Mouse (Mus musculus) liver, embryonic 14.5 days (tissue): ENCODE measurements around the gene Clcn6. TPM values are rescaled to one million over a fixed set of nuclear protein-coding genes. Genes with fewer than 3 reads are reported as not detected.

Source experiments
- ATAC-seq: fragments of 200-750 bp; cut with Nextera tagmentation; 2 replicates; pipeline ENCODE4 v1.8.0; 2017; ENCODE audit warnings: moderate number of reproducible peaks, mild to moderate bottlenecking, moderate library complexity; ENCODE audit not compliant: insufficient read depth
- DNase-seq, 3 experiments: peaks; one replicate each; pipeline ENCODE4 v3.0.0-alpha.2; 2012 to 2013; ENCODE audit warnings: low read depth in 3 of 3, low spot score in 3 of 3
- H3K27ac ChIP-seq: fragments of 300-500 bp; sonication (generic); 2 replicates; pipeline ENCODE4 v1.5.1; 2014; ENCODE audit warnings: moderate library complexity, mild to moderate bottlenecking, control low read depth, inconsistent platforms
- H3K27me3 ChIP-seq: fragments of 300-500 bp; sonication (generic); 2 replicates; pipeline ENCODE4 v1.6.1; 2014; ENCODE audit warnings: mild to moderate bottlenecking, low read length, moderate library complexity; ENCODE audit not compliant: control insufficient read depth, insufficient read depth
- H3K36me3 ChIP-seq: fragments of 300-500 bp; sonication (generic); replicated peaks from 2 replicates; pipeline ENCODE4 v1.6.1; 2014; ENCODE audit warnings: low read depth; ENCODE audit not compliant: control insufficient read depth, insufficient read depth
- H3K4me1 ChIP-seq, 2 experiments: fragments of 200-500 bp in 1 of 2; fragments of 300-500 bp in 1 of 2; sonication (generic) in 1 of 2; replicated peaks; 2 replicates each; pipeline ENCODE4 v1.6.1; 2012 to 2014; ENCODE audit warnings: antibody characterized with exemption in 1 of 2, inconsistent platforms in 1 of 2, low read length in 1 of 2; ENCODE audit not compliant: control insufficient read depth in 2 of 2, insufficient read depth in 2 of 2
- H3K4me2 ChIP-seq: fragments of 300-500 bp; sonication (generic); 2 replicates; pipeline ENCODE4 v1.6.1; 2014; ENCODE audit warnings: low read depth, mild to moderate bottlenecking, control low read depth, moderate library complexity
- H3K4me3 ChIP-seq, 2 experiments: fragments of 200-500 bp in 1 of 2; fragments of 300-500 bp in 1 of 2; sonication (generic) in 1 of 2; 2 replicates each; pipeline ENCODE4 v1.5.1; 2012 to 2014; ENCODE audit warnings: low read depth in 2 of 2, low read length in 2 of 2, mild to moderate bottlenecking in 2 of 2, control low read depth in 1 of 2, inconsistent platforms in 1 of 2, moderate library complexity in 1 of 2; ENCODE audit not compliant: insufficient read depth in 1 of 2
- H3K9ac ChIP-seq: fragments of 300-500 bp; sonication (generic); replicated peaks from 2 replicates; pipeline ENCODE4 v1.6.1; 2014; ENCODE audit warnings: mild to moderate bottlenecking, control low read depth, moderate library complexity
- H3K9me3 ChIP-seq: fragments of 300-500 bp; sonication (generic); 2 replicates; pipeline ENCODE4 v1.6.1; 2016; ENCODE audit warnings: low read length, mixed read lengths; ENCODE audit not compliant: control insufficient read depth
- CTCF ChIP-seq: IDR thresholded peaks from 2 replicates; pipeline ENCODE4 v1.5.1; 2016; ENCODE audit warnings: antibody characterized with exemption, low read depth, control low read depth
- EP300 ChIP-seq: IDR thresholded peaks from 2 replicates; pipeline ENCODE4 v1.6.1; 2016; ENCODE audit warnings: antibody characterized with exemption, low read depth
- WGBS: fragments of 180-500 bp; shearing (Covaris S2); extraction: QIAGEN DNeasy Blood & Tissue Kit; methylation state at CpG from one replicate; pipeline ENCODE4 v1.1.7; 2014; ENCODE audit not compliant: insufficient replicate concordance; 5-methylcytosine and 5-hydroxymethylcytosine counted together
- polyA plus RNA-seq, 2 experiments: library from polyadenylated mRNA; depleted of rRNA in 1 of 2; stranded (reverse) in 1 of 2; unstranded in 1 of 2; fragments of >200 nt; fragmentation: Nextera tagmentation in 1 of 2; extraction: Ambion mirVana in 1 of 2; gene quantifications; 2 replicates each; pipeline versions ENCODE4 v1.2.1 to v1.2.3; 2012 to 2014

The Clcn6 gene
- polyA plus RNA-seq, 2 experiments, result 0.66 to 2.4 TPM

DNA sequence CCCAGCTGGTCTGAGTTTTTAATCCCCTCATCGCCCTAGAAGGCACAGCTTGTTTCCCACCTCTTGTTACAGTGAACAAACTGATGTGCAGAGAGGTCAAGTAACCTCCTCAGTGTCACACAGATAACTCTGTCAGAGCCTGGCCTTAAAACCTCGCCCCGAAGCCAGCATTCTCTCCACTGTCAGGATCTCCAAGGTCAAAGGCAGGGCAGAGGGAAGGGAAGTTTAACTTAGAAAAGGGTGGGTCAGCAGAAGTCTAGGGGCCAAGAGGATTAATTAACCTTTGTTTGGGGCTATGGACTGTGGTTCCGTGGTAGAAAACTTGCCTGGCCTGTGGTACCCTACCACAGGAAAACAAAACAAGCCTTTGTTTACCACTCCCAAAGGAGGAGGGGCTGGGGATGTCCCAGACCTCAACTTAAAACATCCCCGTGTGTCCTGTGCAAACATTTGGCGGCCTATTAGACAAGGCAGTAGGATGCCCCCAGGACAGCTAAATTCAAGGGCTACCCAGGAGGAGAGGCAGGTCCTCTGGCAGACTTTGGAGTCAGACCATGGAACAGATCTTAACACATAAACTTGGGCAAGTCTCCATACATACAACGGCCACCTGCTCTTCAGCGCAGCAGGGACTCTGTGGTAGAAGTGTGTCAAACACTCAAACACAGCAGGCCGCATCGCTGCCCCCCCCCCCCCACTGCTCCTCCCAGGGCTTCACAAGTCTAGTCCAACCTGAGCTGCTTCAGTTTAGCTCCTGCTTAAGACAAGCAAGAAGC is 46.7 kb upstream of the Clcn6 start:
- no peak for DNase-seq
- H3K36me3 ChIP-seq, result no peaks in the 10 kb centered on the region
- H3K4me1 ChIP-seq, result peaks cover 21 to 39% of the 10 kb centered on the region in 2 experiments
- no peak for ATAC-seq
- 52% methylated on average over 10 of the region's 10 CpGs for WGBS
- TF ChIP-seq EP300, result no peak
- no peak for TF ChIP-seq CTCF
- H3K4me3 ChIP-seq, result no peak overlapping the region
- H3K9me3 ChIP-seq, result no peaks in the 10 kb centered on the region
- H3K27me3 ChIP-seq, result no peaks in the 10 kb centered on the region
- H3K27ac ChIP-seq, result no peak overlapping the region
- H3K4me2 ChIP-seq, result 0 out of 2 replicates have a peak overlapping the region, but pooled peaks have one; percentile 4
- no peak overlapping the region for H3K9ac ChIP-seq

- DNase-seq (no peak), ATAC-seq (no peak)
- H3K36me3 ChIP-seq, result no peaks in the 10 kb centered on the region
- peaks cover 21 to 39% of the 10 kb centered on the region in 2 experiments for H3K4me1 ChIP-seq
- 32% methylated on average over 7 of the region's 8 CpGs for WGBS
- H3K9ac ChIP-seq, result no peak overlapping the region
- H3K4me2 ChIP-seq, result peak overlapping the region; percentile 38
- no peaks in the 10 kb centered on the region for H3K9me3 ChIP-seq
- TF ChIP-seq CTCF, result no peak
- TF ChIP-seq EP300, result no peak
- no peak overlapping the region for H3K27ac ChIP-seq
- no peaks in the 10 kb centered on the region for H3K27me3 ChIP-seq
- no peak overlapping the region for H3K4me3 ChIP-seq
Measured at GRCm38 (mm10) chr4:148084261-148084714, 45.7 kb upstream of the Clcn6 start.

GRCm38 (mm10) chr4:148083176-148083899 is 44.7 kb upstream of the Clcn6 start:
- H3K4me1 ChIP-seq, result peaks cover 21 to 39% of the 10 kb centered on the region in 2 experiments

DNA sequence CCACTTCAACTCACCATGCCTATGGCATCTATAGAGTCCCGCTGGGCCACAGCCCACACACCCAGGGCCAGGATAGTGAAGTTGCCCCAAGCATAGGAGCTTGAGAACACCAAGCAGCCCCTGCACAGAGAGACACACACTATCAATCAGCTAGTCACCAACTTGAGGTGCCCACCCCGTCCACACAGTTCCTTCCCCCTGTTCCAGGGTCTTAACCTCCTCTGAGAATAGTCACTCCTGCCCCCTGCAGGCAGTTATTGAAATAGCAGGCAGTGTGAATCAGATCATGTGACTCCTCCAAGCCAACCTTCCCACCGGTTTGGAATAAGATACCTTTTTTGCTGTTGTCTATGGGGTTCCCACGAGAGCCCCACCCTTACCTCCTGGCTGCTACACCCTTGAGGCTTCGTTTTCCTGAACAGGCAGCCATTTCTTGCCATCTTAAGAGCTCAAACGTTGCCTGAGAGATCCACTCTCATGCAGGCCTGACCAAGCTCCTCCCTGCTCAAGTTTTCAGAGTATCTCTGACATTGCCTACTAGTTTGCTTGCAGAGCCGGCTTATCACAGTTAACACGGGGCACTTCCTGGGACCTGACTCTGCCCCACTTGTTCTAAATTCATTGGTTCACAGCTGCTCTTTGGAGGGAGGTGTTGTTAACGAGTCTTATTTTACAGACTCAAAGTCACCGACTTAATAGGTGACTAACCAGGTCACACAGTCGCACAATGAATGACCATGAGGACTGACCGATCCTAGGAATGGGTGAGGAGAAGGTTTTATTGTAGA is 43.8 kb upstream of the Clcn6 start:
- DNase-seq (peak; percentile 37 to 75 (median 42)), ATAC-seq (peak; percentile 75)
- H3K9ac ChIP-seq, result peak overlapping the region; percentile 38
- H3K9me3 ChIP-seq, result no peaks in the 10 kb centered on the region
- H3K4me1 ChIP-seq, result peaks cover 21 to 36% of the 10 kb centered on the region in 2 experiments
- peak overlapping the region; percentile 53 for H3K4me2 ChIP-seq
- H3K27ac ChIP-seq, result peak overlapping the region; percentile 63
- H3K36me3 ChIP-seq, result no peaks in the 10 kb centered on the region
- H3K4me3 ChIP-seq, result no peak overlapping the region
- H3K27me3 ChIP-seq, result no peaks in the 10 kb centered on the region
- 23% methylated on average over 12 of the region's 12 CpGs for WGBS
- TF ChIP-seq EP300, result 0 out of 2 replicates have a peak, but pooled peaks have one; percentile 6
- peak; percentile 86 for TF ChIP-seq CTCF

More at GRCm38 (mm10) chr4:148083176-148083899, 44.7 kb upstream of the Clcn6 start:
- Histone ChIP-seq H3K27ac (peak overlapping the region; percentile 63), H3K27me3 (no peaks in the 10 kb centered on the region), H3K36me3 (no peaks in the 10 kb centered on the region), H3K4me2 (peak overlapping the region; percentile 53), H3K9ac (peak overlapping the region; percentile 38; the same call in 1 of the 2 replicates), H3K9me3 (no peaks in the 10 kb centered on the region), H3K4me3 (no peak overlapping the region)
- WGBS, result 24% methylated on average over 21 of the region's 21 CpGs
- ATAC-seq, result peak; percentile 11; the same call in 1 of the 2 replicates
- TF ChIP-seq EP300, result no peak
- no peak for DNase-seq
